Mouse (Mus musculus): ENCODE results near the gene Frmd6.

Frmd6 gene

DNA sequence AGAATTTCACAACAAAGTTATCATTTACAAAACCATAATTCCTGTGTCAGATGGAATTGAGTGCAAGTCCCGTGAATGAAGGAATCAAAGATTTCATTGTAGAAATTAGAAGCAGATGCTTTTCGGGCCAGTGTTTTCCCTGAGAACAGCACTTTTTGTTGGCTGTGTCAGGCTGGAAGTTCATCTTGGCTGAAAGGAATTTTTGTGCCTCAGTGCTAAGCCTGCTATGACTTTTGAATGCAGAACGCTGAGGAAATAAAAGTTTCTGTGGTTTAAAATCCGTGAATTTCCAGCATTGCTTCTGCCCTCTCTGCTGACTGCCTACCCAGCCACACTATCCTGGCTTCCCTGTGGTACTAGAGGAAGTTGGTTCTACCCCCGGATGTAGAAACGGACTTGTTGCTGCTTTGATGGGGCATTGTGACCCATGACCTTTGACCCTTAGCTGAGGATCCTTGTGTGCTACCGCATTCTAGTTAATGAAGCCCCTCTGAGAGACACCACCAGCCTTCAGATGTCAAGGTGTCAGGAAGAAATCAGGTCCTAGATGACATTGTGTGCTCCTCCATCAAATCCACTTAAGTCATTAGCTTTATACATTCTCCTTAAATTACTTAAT lies 26.1 kb downstream of the Frmd6 start:
- no peak for DNase-seq (ENCODE audit: low read depth, low spot score)

DNA sequence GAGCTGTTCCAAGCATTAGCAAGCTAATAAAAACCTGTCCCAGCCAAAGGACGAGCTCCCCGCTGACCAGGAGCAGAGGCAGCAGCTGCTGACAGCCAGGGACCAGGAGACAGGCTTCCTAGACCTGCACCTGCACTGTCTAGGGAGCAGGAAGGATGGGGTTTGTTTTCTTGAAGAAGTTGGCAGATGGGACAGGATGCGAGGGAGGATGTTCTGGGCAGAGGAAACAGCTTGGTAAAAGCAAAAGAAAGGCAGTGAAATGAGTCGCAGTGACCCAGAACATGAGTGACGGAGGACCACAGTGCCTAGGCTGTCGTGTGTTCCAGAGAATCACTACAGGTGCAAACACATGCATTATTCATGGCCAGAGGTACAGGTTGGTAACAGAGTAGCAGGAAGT lies 27.7 kb downstream of the Frmd6 start:
- no peak for DNase-seq (ENCODE audit: low read depth, low spot score)

DNA sequence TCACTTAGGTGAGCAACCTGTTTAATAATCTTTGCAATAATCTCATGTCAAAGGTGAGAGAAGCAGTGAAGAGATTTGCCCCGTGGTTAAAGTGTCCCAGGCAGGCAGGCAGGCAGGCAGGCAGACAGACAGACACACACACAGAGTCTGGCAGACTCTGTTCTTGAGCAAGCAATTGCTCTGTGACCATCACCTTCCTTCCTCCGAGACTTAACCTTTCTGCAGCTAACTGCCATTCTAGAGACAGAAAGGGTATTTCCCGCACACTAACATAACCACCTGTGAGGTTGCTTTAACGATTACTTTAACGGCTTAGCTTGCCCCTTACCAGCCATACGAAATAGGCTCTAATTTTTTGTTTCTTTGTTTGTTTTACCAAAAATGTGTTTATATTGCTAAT lies 30.4 kb downstream of the Frmd6 start:
- DNase-seq (ENCODE audit: low read depth, low spot score), result no peak

DNA sequence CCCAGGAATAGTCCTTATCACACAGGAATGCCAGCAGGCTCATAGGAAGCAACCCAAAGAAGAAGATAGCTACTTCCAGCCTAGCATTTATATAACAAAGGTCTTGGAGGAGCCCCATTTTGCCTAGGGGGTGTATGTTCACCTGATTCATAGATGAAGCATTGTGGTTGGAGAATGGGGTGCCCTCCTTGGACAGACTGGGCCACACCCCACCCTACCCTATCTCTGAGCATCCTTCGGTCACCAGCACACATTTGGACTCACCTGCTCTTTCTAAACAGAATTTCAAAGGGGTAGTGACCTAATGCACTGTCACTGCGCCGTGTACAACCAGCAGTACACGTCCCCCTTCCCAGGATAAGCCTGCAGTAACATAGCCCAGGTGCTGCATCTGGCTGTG lies 31.5 kb downstream of the Frmd6 start:
- no peak for DNase-seq (ENCODE audit: low read depth, low spot score)

DNA sequence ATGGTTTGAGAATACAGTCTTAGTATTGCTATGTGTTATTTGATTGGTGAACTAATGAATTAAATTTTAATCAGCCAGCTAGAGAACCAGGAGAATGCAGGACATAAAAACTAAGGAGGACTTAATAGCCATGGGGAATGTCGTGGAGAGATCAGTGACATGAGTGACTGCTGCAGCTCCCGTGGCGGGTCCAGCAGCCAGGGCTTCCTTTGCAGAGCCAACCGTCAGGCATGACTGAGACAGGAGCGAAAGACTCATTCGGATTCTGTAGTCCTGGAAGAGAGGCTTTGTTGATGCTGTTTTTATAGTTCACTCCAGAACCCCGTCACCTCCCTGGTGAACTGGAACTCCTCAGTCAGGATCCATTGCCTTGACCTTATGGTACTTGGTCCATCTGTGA lies 38.0 kb downstream of the Frmd6 start:
- no peak for DNase-seq (ENCODE audit: low read depth, low spot score)

DNA sequence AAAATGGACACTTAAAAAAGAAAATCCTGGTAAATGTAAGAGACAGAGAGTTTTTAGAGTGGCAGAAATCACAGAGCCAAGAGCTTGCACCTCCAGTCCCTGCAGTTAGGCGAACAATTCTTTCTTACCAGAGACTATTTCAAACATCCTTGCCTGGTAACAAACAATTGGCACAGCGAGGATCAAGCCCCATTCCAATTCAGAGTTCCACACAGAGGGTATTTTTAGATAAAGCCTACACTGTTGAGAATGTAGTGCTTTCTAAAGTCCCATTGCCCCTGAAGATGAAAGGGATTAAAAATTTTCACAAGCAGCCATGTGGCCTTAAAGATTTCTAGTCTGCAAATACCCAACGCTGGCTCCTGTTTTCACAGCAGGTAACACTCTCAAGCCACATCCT lies 42.5 kb downstream of the Frmd6 start:
- DNase-seq (ENCODE audit: low read depth, low spot score), result no peak

DNA sequence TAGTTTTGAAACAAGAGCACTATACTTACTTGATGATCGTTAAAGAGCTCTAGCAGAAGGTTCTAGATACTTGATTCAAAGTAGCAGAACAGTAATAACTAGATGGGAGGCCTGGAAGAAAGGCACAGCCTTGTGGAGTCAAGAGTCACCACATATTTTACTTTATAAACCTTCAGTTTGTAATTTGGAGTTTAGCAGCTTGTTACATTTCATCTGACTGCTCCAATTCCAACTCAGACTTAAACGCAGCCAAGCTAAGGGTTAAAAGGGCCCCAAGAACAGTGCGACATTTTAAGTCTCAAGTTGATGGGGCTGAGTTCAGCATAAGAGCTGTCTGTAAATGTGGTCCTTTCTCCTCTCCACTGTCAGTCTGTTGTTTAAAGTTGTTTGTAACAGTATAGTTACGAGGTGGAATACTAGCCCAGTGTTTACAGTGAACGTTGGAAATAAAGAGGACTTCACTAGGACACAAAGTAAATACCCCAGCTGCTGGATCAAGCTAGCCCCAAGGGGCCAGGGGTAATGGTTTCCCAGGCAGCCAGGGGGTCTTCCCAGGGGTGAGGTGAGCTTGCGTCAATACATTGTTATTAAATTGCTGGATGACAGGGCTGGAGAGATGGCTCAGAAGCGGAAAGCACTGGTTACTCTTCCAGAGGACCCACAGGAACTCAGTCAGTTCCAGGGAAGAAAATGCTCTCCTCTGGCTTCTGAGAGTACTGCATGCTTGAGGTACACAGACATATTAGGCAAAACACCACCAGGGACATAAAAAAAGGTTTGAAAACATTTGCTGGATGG lies 43.1 kb downstream of the Frmd6 start:
- DNase-seq (ENCODE audit: low read depth, low spot score), result no peak

DNA sequence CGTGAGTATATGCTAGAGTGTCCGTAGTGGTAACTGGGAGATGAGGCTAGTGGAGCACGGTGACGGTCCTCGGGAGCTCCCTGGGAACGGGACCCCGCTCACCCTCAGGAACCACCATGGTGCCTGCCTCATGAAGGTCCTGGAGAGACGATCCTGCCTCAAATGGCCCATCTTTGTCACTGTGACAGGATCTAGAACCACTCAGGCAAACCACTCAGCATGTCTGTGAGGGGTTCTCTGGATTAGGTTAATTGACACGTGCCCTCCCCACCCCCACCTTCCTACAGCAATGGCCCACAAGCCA lies 43.6 kb downstream of the Frmd6 start:
- no peak for DNase-seq (ENCODE audit: low read depth, low spot score)

DNA sequence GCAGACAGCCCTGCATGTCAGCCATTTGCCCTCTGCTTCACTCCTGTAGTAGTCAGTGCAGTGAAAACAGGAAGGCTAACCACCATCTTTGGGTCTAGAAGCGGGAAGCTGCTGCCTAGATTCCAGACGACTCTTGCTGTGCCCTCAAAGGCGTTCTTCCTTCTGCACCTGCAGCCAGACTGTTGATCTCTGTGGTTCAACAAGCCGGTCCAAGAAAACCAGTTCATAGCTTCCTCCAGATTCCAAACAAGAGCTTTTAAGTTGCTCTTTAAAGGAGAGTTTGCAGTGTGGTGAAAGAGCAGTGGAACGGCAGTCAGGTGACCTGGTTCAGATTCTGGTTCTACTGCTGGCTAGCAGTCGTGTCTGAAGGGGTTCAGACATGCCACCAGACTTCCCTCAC lies 48.2 kb downstream of the Frmd6 start:
- no peak for DNase-seq (ENCODE audit: low read depth, low spot score)

DNA sequence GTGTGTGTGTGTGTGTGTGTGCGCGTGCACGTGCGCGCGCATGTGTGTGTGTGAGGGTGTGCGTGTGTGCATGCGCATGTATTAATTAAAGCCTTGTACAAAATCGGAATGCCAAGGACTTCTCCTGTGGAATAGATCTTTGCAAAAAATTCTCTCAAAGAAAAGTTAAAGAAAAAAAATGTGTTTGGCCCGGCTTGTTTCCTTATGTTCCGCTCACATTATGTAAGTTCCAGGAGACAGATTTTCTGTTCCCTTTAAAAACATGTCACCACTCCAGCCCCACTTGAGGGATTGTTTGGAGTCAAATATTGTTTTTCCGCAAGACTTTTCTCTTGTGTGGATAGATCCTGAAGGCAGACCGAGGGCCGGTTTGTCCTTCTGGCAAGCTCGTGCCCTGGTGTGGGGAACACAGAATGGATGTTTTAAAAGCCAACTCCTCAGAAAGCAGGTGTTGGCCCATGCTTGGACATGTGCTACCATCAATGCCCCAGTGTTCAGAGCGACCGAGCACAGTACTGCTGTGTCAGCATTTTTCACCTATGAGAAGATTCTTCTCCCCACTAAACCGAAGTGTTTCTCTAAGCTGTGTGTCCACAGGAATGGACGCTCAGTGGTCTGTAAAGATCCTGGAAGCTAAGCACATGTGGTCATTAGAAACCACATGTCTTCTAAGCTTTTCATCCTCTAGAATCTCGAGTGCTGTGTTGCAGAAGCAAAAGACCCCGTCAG lies 51.1 kb downstream of the Frmd6 start:
- DNase-seq (ENCODE audit: low read depth, low spot score), result no peak

DNA sequence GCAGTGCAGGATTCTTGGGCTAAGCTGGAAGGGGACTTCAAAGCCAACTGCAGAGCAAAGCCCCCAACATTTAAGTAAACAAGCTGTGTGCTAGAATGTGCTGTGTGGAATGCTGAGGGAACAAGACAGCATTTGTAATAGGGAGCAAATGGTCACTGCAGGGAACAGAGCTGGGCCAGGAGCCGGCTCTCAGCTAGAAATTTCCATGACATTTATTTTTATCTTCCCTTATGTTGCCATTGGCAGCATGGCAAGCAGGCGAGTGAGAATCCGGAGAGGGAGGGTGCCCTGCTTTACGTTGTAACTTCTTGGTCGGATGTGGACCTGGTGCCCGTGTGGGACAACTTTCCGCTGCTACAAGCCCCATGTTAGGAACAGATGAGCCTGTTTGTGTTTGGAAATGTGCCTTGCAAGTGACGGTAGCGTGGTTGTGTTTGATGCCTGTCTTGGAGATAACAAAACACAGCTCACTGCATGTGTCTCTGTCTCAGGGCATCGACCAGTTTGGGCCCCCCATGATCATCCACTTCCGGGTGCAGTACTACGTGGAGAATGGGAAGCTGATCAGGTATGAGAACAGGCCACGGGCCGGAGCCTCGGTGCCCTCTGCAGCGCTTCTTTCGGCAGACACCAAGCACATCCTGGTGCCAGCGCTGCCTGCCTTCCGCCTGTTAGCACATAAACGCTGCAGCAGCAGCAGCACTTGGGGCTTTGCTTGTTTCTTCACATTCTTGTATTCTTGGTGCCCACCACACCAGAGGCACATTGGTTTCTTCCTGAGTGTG lies 52.8 kb downstream of the Frmd6 start:
- DNase-seq (ENCODE audit: low read depth, low spot score), result no peak

DNA sequence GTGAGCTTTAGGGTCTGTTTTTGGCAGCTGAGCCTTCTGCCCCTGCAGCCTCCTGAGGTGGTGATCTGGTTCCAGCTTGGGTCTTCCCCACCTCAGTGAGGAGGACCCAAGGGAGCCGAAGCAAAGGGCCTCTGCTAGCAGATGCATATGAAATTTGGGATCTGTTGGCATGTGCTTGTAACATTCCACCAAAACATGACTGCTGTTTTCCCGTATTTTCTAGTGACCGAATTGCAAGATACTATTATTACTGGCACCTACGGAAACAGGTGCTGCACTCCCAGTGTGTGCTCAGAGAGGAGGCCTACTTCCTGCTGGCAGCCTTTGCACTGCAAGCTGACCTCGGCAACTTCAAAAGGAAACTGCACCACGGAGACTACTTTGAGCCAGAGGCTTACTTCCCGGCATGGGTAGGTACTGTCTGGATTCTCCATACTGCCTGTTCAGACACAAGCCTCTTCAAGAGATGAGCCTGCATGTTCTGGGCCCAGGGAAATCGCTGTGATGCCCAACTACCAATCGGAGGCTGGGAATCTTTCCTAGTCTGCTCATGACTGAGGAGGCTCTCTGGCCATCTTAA lies 55.2 kb downstream of the Frmd6 start:
- DNase-seq (ENCODE audit: low read depth, low spot score), result no peak

DNA sequence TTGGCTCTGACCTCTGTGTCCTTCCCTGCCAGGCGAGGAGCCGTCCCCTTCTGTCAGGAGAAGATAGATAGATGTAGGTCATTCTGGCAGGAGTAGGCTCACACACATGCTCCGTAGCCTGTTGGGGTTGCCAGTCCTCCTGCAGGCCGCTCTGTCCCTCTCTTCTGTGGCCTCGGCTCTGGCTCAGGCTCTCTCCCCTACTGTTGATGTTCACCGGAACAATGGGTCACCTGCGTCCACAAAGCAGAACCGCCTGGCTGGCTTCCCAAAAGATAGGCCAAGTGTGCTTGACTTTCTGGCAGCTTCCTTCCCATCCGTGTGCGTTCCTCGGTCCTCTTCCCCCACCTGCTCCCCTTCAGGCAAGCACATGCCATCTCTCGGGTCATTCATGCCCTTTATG lies 56.0 kb downstream of the Frmd6 start:
- no peak for DNase-seq (ENCODE audit: low read depth, low spot score)

DNA sequence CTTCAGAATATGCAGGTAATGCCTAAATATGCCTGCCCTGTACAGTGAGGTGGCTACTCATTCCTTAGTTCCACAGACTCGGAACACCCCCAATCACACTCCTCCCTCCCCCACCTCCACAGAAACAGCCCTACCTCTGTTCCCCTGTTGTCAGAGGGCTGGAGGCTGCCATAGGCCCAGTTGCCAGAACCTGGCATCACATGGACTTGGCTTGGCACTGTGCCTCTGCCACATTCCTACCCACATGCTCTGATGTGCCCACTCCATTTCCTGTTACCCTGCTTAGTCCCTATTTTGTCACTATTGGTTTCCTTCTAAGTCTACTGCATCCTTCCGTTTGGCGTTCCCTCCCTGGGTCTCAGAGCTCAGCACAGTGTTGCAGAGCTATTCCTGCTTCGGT lies 56.5 kb downstream of the Frmd6 start:
- no peak for DNase-seq (ENCODE audit: low read depth, low spot score)

DNA sequence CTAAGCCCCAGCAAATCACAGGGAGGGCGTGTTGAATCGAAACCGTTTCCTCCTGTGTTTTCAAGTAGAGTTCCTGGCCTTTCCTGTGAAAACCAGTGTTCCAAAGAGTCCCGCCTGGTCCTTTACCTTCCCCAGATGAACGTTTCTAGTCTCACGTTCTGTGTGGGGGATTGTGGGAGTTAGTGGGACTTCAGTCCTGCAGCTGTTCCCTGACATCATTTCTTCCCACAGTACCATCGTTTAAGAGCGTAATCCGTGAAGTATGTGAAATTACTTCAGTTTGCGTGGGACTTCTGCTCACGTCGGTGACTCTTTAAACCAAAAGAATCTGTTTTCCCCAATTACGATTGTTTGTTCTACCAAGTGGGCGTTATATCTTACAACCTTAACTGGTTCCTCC lies 57.8 kb downstream of the Frmd6 start:
- DNase-seq (ENCODE audit: low read depth, low spot score), result no peak

DNA sequence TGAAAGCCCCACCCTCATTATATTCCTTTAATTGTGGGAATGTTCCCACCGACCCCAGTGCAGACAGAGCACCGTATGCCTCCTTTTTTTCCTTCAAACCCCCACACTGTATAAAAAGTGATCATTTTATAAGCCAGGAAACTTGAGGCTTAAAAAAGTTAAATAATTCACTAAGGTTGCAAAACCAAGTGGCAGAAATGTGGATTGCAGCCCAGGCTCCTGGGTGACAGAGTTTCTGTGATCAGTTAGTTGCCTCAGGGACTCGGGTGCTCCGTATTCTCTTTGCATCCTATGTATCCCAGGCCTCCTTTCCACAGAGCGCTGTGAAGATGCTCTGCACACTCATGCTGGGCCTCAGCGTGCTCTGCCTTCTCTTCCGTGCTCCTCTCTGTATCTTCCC lies 58.8 kb downstream of the Frmd6 start:
- no peak for DNase-seq (ENCODE audit: low read depth, low spot score)

DNA sequence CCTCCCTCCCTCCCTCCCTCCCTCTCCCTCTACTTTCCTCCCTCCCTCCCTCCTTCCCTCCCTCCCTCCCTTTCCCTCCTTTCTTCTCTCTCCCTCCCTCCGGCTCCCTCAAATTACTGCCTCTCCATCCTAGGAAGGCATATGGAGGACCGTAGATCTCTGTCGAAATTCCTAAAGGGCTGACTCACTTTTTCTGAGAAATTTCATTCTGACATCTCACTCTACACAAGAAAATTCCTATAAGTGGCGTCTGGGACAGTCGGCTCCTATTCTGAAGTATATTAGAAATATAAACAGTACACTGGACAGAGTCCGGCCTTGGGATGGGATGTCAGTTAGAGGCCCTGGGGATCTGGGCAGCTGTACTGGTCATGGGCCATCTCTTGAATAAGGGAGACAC lies 59.7 kb downstream of the Frmd6 start:
- no peak for DNase-seq (ENCODE audit: low read depth, low spot score)

DNA sequence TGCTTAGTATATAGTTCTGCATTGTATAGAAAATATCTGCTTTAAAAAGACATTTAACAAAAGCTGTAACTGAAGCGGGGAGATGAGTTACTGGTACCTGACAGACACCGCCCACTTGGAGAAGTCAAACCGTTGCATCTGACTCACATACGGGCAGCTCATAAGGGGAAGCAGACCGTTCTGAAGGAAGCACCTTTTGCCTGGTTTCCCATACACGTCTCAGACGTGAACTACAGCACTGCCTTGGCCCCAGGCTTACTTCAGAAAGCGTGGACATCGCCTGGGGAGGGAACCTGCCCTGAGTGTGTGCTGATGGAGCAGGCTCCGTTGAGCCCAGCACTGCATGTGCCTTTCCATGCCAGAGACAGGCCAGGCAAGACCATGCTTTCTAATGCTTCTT lies 60.3 kb downstream of the Frmd6 start:
- no peak for DNase-seq (ENCODE audit: low read depth, low spot score)

DNA sequence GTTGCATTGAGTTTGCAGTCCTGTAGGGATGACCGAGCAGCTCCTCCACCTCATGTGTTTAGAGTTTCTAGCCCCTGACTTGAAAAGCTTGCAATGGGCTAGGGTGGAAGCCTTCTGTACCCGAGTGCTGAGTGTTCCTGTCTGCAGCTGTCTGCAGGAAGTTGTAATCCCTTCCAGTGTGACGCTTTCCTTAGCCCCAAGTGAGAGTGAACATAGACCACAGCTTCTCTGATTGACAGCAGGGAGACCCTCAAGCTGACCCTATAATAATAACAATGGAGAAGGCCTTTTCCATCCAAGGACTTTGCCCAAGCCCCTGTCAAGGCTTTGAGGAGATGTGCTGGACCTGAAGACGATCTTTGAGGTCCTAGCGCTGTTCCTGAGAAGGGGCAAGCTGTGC lies 65.1 kb downstream of the Frmd6 start:
- no peak for DNase-seq (ENCODE audit: low read depth, low spot score)

DNA sequence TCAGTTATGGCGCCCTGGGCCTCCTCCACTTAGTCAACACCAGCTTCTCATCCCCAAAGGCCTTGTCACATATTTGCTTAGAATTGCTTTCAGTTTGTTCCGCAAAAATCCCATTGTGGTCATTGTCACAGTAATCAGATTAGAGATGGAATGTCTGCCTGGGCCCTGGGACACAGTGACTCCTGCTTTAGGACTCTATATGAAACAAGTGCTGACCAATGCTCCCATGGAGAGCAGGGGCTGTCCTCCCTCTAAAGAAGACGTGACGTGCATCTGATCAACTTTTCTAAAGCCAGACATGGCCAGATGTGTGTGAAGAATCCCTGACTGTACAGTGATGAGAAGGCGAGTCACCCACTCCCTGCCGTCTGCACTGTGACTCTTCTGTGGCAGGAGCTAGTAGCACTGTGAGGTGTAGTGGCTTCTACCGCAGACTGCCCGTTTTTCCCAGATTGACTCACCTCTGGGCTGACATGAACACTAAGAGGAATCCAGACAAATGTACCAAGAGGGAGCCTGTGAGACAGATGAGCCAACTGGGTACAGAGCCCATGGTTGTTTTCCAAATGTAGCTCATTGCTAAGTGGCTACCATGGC lies 65.7 kb downstream of the Frmd6 start:
- no peak for DNase-seq (ENCODE audit: low read depth, low spot score)

DNA sequence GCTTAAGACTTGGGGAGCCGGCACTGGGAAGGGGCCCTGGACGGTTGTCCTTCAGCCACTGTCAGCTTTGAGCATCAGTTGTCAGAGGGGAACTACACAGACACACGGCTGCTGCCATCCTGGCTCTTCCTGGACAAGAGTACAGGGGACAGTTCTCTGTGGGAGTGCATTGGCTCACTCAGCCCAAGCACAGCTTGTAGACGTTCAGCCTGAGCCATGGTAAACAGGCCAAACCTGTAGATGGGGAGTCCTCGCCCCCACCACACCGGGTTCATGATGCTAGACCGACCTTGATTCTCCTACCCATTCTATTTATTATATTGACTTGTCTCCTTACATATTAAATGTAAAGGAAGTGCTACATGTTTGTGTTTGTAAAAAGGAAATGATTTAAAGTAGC lies 70.0 kb downstream of the Frmd6 start:
- no peak for DNase-seq (ENCODE audit: low read depth, low spot score)

DNA sequence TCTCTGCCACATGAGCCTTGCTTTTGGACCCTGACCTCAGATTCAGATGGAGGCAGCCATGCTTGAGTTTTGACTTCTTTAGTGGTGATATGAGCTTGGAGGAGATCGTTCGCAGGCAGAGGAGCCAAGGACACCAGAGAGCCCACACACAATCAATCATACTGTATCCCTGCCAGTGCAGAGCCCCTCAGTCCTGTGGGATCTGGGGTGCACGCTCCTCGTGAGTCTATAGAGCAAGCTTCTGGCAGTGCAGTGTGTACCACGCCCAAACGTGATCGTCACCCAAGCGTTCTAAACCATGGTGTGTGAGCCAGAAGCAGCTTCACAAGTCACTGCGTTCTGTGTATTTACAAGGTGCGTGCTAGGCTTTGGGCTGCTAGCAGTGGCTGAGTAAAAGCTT lies 70.8 kb downstream of the Frmd6 start:
- DNase-seq (ENCODE audit: low read depth, low spot score), result no peak
